Mouse (Mus musculus) liver, embryonic 14.5 days (tissue): ENCODE data around the gene Smagp. TPM values are rescaled to one million over a fixed set of nuclear protein-coding genes. Genes with fewer than 3 reads are reported as not detected.

ENCODE experiments used
- ATAC-seq: fragments of 200-750 bp; cut with Nextera tagmentation; 2 replicates; pipeline ENCODE4 v1.8.0; 2017; ENCODE audit warnings: moderate number of reproducible peaks, mild to moderate bottlenecking, moderate library complexity; ENCODE audit not compliant: insufficient read depth
- DNase-seq, 3 experiments: peaks; one replicate each; pipeline ENCODE4 v3.0.0-alpha.2; 2012 to 2013; ENCODE audit warnings: low read depth in 3 of 3, low spot score in 3 of 3
- H3K27ac ChIP-seq: fragments of 300-500 bp; sonication (generic); 2 replicates; pipeline ENCODE4 v1.5.1; 2014; ENCODE audit warnings: moderate library complexity, mild to moderate bottlenecking, control low read depth, inconsistent platforms
- H3K27me3 ChIP-seq: fragments of 300-500 bp; sonication (generic); 2 replicates; pipeline ENCODE4 v1.6.1; 2014; ENCODE audit warnings: mild to moderate bottlenecking, low read length, moderate library complexity; ENCODE audit not compliant: control insufficient read depth, insufficient read depth
- H3K36me3 ChIP-seq: fragments of 300-500 bp; sonication (generic); replicated peaks from 2 replicates; pipeline ENCODE4 v1.6.1; 2014; ENCODE audit warnings: low read depth; ENCODE audit not compliant: control insufficient read depth, insufficient read depth
- H3K4me1 ChIP-seq, 2 experiments: fragments of 200-500 bp in 1 of 2; fragments of 300-500 bp in 1 of 2; sonication (generic) in 1 of 2; replicated peaks; 2 replicates each; pipeline ENCODE4 v1.6.1; 2012 to 2014; ENCODE audit warnings: antibody characterized with exemption in 1 of 2, inconsistent platforms in 1 of 2, low read length in 1 of 2; ENCODE audit not compliant: control insufficient read depth in 2 of 2, insufficient read depth in 2 of 2
- H3K4me2 ChIP-seq: fragments of 300-500 bp; sonication (generic); 2 replicates; pipeline ENCODE4 v1.6.1; 2014; ENCODE audit warnings: low read depth, mild to moderate bottlenecking, control low read depth, moderate library complexity
- H3K4me3 ChIP-seq, 2 experiments: fragments of 200-500 bp in 1 of 2; fragments of 300-500 bp in 1 of 2; sonication (generic) in 1 of 2; 2 replicates each; pipeline ENCODE4 v1.5.1; 2012 to 2014; ENCODE audit warnings: low read depth in 2 of 2, low read length in 2 of 2, mild to moderate bottlenecking in 2 of 2, control low read depth in 1 of 2, inconsistent platforms in 1 of 2, moderate library complexity in 1 of 2; ENCODE audit not compliant: insufficient read depth in 1 of 2
- H3K9ac ChIP-seq: fragments of 300-500 bp; sonication (generic); replicated peaks from 2 replicates; pipeline ENCODE4 v1.6.1; 2014; ENCODE audit warnings: mild to moderate bottlenecking, control low read depth, moderate library complexity
- H3K9me3 ChIP-seq: fragments of 300-500 bp; sonication (generic); 2 replicates; pipeline ENCODE4 v1.6.1; 2016; ENCODE audit warnings: low read length, mixed read lengths; ENCODE audit not compliant: control insufficient read depth
- CTCF ChIP-seq: IDR thresholded peaks from 2 replicates; pipeline ENCODE4 v1.5.1; 2016; ENCODE audit warnings: antibody characterized with exemption, low read depth, control low read depth
- EP300 ChIP-seq: IDR thresholded peaks from 2 replicates; pipeline ENCODE4 v1.6.1; 2016; ENCODE audit warnings: antibody characterized with exemption, low read depth
- WGBS: fragments of 180-500 bp; shearing (Covaris S2); extraction: QIAGEN DNeasy Blood & Tissue Kit; methylation state at CpG from one replicate; pipeline ENCODE4 v1.1.7; 2014; ENCODE audit not compliant: insufficient replicate concordance; 5-methylcytosine and 5-hydroxymethylcytosine counted together
- polyA plus RNA-seq, 2 experiments: library from polyadenylated mRNA; depleted of rRNA in 1 of 2; stranded (reverse) in 1 of 2; unstranded in 1 of 2; fragments of >200 nt; fragmentation: Nextera tagmentation in 1 of 2; extraction: Ambion mirVana in 1 of 2; gene quantifications; 2 replicates each; pipeline versions ENCODE4 v1.2.1 to v1.2.3; 2012 to 2014

The Smagp gene
- polyA plus RNA-seq (2012; rRNA removed): 7.3 TPM in 2 replicates
- polyA plus RNA-seq (2014; fragmentation: Nextera tagmentation; extraction: Ambion mirVana): 6.8 and 7.0 TPM in 2 replicates

DNA sequence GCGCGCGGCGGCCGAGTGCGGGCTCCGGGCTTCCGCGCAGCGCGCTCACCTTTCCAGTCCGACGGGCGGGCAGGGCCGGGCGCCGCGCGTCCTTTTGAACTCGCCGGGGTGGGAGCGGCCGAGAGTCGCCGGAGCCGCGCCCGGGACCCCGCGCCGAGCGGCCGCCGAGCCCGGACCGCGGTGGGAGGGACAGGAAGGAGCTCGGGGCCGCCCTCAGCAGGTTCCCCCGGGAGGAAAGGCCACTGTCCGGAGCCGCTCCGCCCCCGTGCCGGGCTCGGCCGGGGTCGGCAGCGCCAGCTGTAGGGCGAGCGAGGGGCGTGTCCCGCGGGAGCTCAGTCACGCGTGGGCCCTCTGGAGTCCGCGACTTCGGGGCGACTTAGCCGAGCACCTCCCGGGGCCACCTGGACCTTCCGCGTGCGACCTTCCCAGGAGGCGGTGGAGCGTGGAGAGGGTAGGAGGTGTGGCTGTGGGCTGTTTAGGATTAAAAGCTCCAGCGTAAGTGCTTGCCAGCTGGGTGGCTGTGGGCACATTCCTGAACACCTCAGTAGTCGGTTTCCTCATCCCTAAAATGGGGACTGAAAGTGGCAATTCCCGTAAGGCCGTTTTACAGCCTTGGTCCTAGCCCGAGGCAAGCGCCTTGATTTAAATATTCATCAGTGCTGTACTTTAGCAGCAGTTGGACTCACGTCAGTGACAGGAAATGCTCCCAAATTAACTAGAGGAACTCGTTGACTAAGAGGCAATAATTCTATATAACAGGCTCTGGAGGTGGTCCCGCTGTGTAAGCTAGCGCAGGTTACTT is at the start of gene Smagp:
Smagp (minus strand) TSS at position 241 of the 802 bp plus-strand sequence.
- Histone ChIP-seq H3K27me3 (peaks cover 42% of the 10 kb centered on the region), H3K4me2 (peak within 1 kb of the TSS; percentile 68), H3K4me3 (peak within 1 kb of the TSS; percentile 46 to 47), H3K4me1 (peaks cover 0 to 9% of the 10 kb centered on the region in 2 experiments; a peak in 2 of 4 replicates), H3K36me3 (no peaks in the 10 kb centered on the region), H3K27ac (no peak within 1 kb of the TSS), H3K9ac (no peak within 1 kb of the TSS; the same call in 1 of the 2 replicates), H3K9me3 (no peaks in the 10 kb centered on the region)
- under 1% methylated on average over 73 of the region's 77 CpGs for WGBS
- ATAC-seq (peak; percentile 52; the same call in 1 of the 2 replicates), DNase-seq (no peak)
- no peak for TF ChIP-seq CTCF
- no peak for TF ChIP-seq EP300

- no peaks in the 10 kb centered on the region for H3K27me3 ChIP-seq
- no peak overlapping the region for H3K27ac ChIP-seq
- no peak for TF ChIP-seq EP300
- H3K4me3 ChIP-seq: no peak overlapping the region
- peak overlapping the region; percentile 52 for H3K4me2 ChIP-seq
- H3K9ac ChIP-seq: no peak overlapping the region
- DNase-seq (no peak), ATAC-seq (peak; percentile 24; the same call in 1 of the 2 replicates)
- no peaks in the 10 kb centered on the region for H3K36me3 ChIP-seq
- H3K9me3 ChIP-seq: peaks cover 5% of the 10 kb centered on the region; the same call in 1 of the 2 replicates
- 78% methylated on average over 6 of the region's 6 CpGs for WGBS
- peaks cover 10 to 31% of the 10 kb centered on the region in 2 experiments for H3K4me1 ChIP-seq
These were observed 49.7 kb upstream of the Smagp start for GRCm38 (mm10) chr15:100686434-100686833.

- Histone ChIP-seq H3K9ac (no peak overlapping the region), H3K4me3 (no peak overlapping the region), H3K4me1 (peaks cover 10 to 31% of the 10 kb centered on the region in 2 experiments), H3K27ac (no peak overlapping the region), H3K36me3 (no peaks in the 10 kb centered on the region), H3K27me3 (no peaks in the 10 kb centered on the region), H3K9me3 (peaks cover 5% of the 10 kb centered on the region; the same call in 1 of the 2 replicates), H3K4me2 (peak overlapping the region; percentile 52)
- ATAC-seq (peak; percentile 71), DNase-seq (no peak)
- TF ChIP-seq CTCF: no peak
- TF ChIP-seq EP300: peak; percentile 93
- WGBS: 30% methylated on average over 8 of the region's 8 CpGs
These were observed 49.1 kb upstream of the Smagp start for GRCm38 (mm10) chr15:100685849-100686248.

- no peak for DNase-seq
- no peak for TF ChIP-seq EP300
- no peak for TF ChIP-seq CTCF
- Histone ChIP-seq H3K4me1 (peaks cover 10 to 36% of the 10 kb centered on the region in 2 experiments), H3K9me3 (peaks cover 3% of the 10 kb centered on the region; the same call in 1 of the 2 replicates), H3K36me3 (no peaks in the 10 kb centered on the region), H3K9ac (no peak overlapping the region), H3K4me2 (peak overlapping the region; percentile 52), H3K4me3 (0 out of 4 replicates have a peak overlapping the region, but pooled peaks of 1 of the 2 experiments have one; percentile 12), H3K27ac (no peak overlapping the region), H3K27me3 (no peaks in the 10 kb centered on the region)
- WGBS: 26% methylated on average over 13 of the region's 13 CpGs
- peak; percentile 41; the same call in 1 of the 2 replicates for ATAC-seq
These were observed 48.5 kb upstream of the Smagp start for GRCm38 (mm10) chr15:100685255-100685654.

DNA sequence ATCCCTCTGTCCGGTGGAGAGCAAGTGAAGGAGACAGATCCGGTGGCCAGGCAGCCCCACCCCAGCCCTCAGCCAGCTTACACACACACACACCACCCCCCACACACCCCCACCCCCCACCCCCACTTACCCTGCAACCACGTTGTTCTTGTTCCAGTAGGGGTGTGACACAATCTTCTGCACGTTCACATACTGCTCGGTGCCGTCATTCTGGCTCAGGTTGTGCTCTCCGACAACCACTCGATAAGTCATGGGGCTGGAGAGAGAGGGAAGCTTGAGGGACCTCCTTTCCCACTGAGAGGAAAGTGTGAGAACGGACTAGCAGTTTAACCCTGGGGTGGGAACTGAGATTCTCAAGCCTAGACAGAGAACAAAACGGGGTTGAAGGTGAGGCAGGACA is 47.7 kb upstream of the Smagp start:
- ATAC-seq: no peak
- no peak for DNase-seq
- 52% methylated on average over 10 of the region's 10 CpGs for WGBS
- Histone ChIP-seq H3K36me3 (no peaks in the 10 kb centered on the region), H3K4me2 (no peak overlapping the region), H3K27me3 (no peaks in the 10 kb centered on the region), H3K4me3 (no peak overlapping the region), H3K9me3 (no peaks in the 10 kb centered on the region), H3K4me1 (peaks cover 10 to 43% of the 10 kb centered on the region in 2 experiments), H3K27ac (no peak overlapping the region), H3K9ac (no peak overlapping the region)
- no peak for TF ChIP-seq CTCF
- no peak for TF ChIP-seq EP300
